Mouse (Mus musculus) myocyte (in vitro differentiated cells): ENCODE data around the gene Tle2. TPM values are rescaled to one million over a fixed set of nuclear protein-coding genes. Genes with fewer than 3 reads are reported as not detected.

Experiments
- H3K27me3 ChIP-seq: one replicate; pipeline ENCODE4 v1.6.1; 2011; ENCODE audit not compliant: control insufficient read depth, insufficient read depth, insufficient read length
- H3K36me3 ChIP-seq: one replicate; pipeline ENCODE4 v1.6.1; 2011; ENCODE audit not compliant: control insufficient read depth, insufficient read depth
- H3K4me2 ChIP-seq: one replicate; pipeline ENCODE4 v1.6.1; 2011; ENCODE audit warnings: low read depth, control low read depth
- H3K4me3 ChIP-seq: one replicate; pipeline ENCODE4 v1.5.1; 2011; ENCODE audit warnings: mild to moderate bottlenecking, control low read depth, moderate library complexity
- H3K79me2 ChIP-seq: one replicate; pipeline ENCODE4 v1.6.1; 2011; ENCODE audit not compliant: control insufficient read depth, insufficient read depth
- H3ac ChIP-seq: one replicate; pipeline ENCODE4 v1.6.1; 2011; ENCODE audit not compliant: control insufficient read depth, insufficient read length
- CEBPB ChIP-seq: IDR thresholded peaks from 2 replicates; pipeline ENCODE4 v1.6.1; 2011; ENCODE audit warnings: mild to moderate bottlenecking, moderate library complexity; ENCODE audit not compliant: poor library complexity, insufficient read depth, severe bottlenecking
- E2F4 ChIP-seq: IDR thresholded peaks from one replicate; pipeline ENCODE4 v1.6.1; 2011; ENCODE audit warnings: mild to moderate bottlenecking, control low read depth, moderate library complexity; ENCODE audit not compliant: insufficient read depth
- MAX ChIP-seq: IDR thresholded peaks from one replicate; pipeline ENCODE4 v1.6.1; 2011; ENCODE audit warnings: low read depth, mild to moderate bottlenecking, control low read depth
- MYOD1 ChIP-seq, 3 experiments: IDR thresholded peaks; one replicate each; pipeline ENCODE4 v1.6.1; 2011; ENCODE audit warnings: control low read depth in 2 of 3, low read depth in 2 of 3, mild to moderate bottlenecking in 2 of 3, moderate library complexity in 1 of 3; ENCODE audit not compliant: insufficient read length in 2 of 3, control insufficient read depth in 1 of 3
- MYOG ChIP-seq, 3 experiments: IDR thresholded peaks; one replicate each; pipeline ENCODE4 v1.6.1; 2011; ENCODE audit warnings: control low read depth in 2 of 3, low read depth in 2 of 3, mild to moderate bottlenecking in 2 of 3; ENCODE audit not compliant: insufficient read length in 2 of 3, control insufficient read depth in 1 of 3, insufficient read depth in 1 of 3
- POLR2A ChIP-seq: IDR thresholded peaks from one replicate; pipeline ENCODE4 v1.6.1; 2011; ENCODE audit warnings: low read depth, mild to moderate bottlenecking, control low read depth, moderate library complexity; ENCODE audit not compliant: insufficient read length
- POLR2AphosphoS2 ChIP-seq: IDR thresholded peaks from one replicate; pipeline ENCODE4 v1.6.1; 2011; ENCODE audit warnings: low read depth, control low read depth; ENCODE audit not compliant: insufficient read length
- REST ChIP-seq: IDR thresholded peaks from one replicate; pipeline ENCODE4 v1.6.1; 2011; ENCODE audit warnings: mild to moderate bottlenecking, control low read depth, moderate library complexity; ENCODE audit not compliant: insufficient read depth, insufficient read length
- SRF ChIP-seq: IDR thresholded peaks from one replicate; pipeline ENCODE4 v1.6.1; 2011; ENCODE audit warnings: low read depth; ENCODE audit not compliant: control insufficient read depth, insufficient read length
- TCF12 ChIP-seq: IDR thresholded peaks from one replicate; pipeline ENCODE4 v1.6.1; 2011; ENCODE audit warnings: mild to moderate bottlenecking, control low read depth; ENCODE audit not compliant: poor library complexity, insufficient read depth, severe bottlenecking
- TCF3 ChIP-seq: IDR thresholded peaks from one replicate; pipeline ENCODE4 v1.6.1; 2011; ENCODE audit warnings: low read depth, control low read depth; ENCODE audit not compliant: insufficient read length
- USF1 ChIP-seq: IDR thresholded peaks from one replicate; pipeline ENCODE4 v1.6.1; 2011; ENCODE audit warnings: low read depth, mild to moderate bottlenecking, control low read depth, moderate library complexity
- polyA plus RNA-seq: library from polyadenylated mRNA; unstranded; fragments of >200 nt; fragmentation: generic; extraction: Trizol; gene quantifications from one replicate; pipeline ENCODE4 v1.2.1, GENCODE M21; 2012; ENCODE audit warnings: missing spikeins

Tle2 gene
- polyA plus RNA-seq, 1 experiment = 11.3 TPM

DNA sequence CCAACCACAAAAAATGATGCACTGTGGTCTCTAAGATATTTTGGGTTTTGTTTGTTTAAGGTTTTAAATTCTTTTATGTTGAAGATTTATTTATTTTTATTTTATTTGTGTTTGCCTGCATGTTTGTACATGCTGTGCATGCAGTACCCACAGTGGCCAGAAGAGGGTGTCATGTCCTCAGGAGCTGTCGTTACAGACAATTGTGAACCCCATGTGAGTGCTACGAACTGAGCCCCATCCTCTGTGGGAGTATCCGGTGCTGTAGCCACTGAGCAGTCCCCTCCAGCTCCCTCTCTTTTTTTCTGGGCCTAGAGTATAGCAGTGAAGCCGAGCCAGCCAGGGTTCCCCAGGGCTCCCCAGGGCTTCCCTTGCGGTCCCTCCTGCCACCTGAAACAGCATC, 21.1 kb upstream of the Tle2 start:
- Histone ChIP-seq H3K79me2 (no peaks in the 10 kb centered on the region), H3K4me2 (no peak overlapping the region), H3ac (no peak overlapping the region), H3K27me3 (no peaks in the 10 kb centered on the region), H3K4me3 (no peak overlapping the region), H3K36me3 (no peaks in the 10 kb centered on the region)
- TF ChIP-seq E2F4 (no peak), MYOG (IDR thresholded peaks at IDR 0.05; ENCODE audit: control insufficient read depth in 1 of 3, insufficient read depth in 1 of 3, insufficient read length in 2 of 3, low read depth in 2 of 3) (no peak), POLR2A (no peak), CEBPB (no peak), POLR2AphosphoS2 (no peak), MYOD1 (IDR thresholded peaks at IDR 0.05; ENCODE audit: control insufficient read depth in 1 of 3, insufficient read length in 2 of 3, low read depth in 2 of 3) (no peak)

DNA sequence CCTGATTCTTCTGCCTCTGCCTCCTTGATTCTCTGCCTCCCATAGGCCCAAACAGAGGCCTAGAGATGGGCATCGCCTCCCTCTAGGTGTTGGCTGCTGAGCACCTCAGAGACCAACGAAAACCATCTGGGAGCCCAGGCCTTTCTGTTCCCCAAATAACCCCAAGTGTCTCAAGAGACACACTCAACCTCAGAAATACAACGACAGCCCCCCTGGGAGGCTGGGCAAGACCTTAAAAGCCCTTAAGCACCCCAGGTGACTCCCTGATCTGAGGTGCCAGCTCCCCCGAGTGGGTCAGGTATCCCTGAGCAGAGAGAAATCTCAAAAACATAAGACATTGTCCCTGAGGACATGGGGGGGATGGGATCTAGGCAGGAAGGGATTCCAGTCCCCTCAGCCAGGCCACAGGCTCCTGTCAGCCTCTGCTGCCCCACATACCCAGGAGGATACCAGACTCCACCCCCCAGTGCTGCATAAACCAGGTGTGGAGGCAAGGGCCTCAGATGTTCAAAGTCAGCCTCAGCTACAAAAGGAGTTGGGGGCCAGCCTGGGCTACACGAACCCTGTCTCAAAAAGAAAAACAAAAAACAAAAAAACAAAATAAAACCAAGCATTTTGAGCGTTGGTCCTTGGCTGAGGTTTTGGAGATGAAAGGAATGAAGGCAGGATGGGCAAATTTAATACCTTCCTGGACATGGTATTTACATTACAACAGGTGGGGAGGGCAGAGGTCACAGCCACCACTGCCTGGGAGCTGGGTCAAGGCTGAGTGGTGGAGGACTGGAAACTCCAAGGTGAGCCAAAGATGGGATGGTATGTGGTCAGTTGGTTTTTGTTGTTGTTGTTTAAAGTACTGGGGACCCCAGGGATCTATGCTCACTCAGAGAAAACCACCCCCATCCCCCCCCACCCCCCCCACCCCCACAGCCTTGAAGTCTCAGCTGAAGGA, 20.3 kb upstream of the Tle2 start:
- Histone ChIP-seq H3K36me3 (no peaks in the 10 kb centered on the region), H3K79me2 (no peaks in the 10 kb centered on the region), H3K4me2 (no peak overlapping the region), H3K27me3 (no peaks in the 10 kb centered on the region), H3K4me3 (no peak overlapping the region), H3ac (no peak overlapping the region)
- TF ChIP-seq TCF3 (no peak), SRF (no peak), E2F4 (no peak), MYOG (IDR thresholded peaks at IDR 0.05; ENCODE audit: control insufficient read depth in 1 of 3, insufficient read depth in 1 of 3, insufficient read length in 2 of 3, low read depth in 2 of 3) (no peak), MAX (no peak), CEBPB (no peak), MYOD1 (IDR thresholded peaks at IDR 0.05; ENCODE audit: control insufficient read depth in 1 of 3, insufficient read length in 2 of 3, low read depth in 2 of 3) (no peak), REST (no peak), POLR2AphosphoS2 (no peak), TCF12 (no peak), POLR2A (no peak)

DNA sequence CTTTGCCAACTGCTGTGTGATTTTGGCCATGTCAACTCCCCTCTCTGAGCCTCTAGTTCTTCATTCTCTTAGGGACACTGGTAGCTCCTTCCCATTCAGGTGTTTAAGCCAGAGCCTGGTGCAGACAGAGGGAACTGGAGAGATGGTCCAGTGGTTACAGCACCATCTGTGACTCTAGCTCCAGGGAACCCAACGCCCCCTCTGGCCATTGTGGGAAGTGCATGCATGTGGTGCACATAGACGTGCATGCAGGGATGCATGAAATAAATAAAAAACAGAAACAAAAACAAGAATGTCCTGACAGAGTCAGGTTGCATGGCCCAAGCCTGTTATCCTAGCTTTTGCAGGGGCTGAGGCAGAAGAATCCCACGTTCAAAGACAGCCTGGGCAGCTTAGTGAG, 18.1 kb upstream of the Tle2 start:
- no peak overlapping the region for H3K4me2 ChIP-seq
- H3K79me2 ChIP-seq = peaks cover 19% of the 10 kb centered on the region
- H3K36me3 ChIP-seq = no peaks in the 10 kb centered on the region
- H3ac ChIP-seq = no peak overlapping the region
- TF ChIP-seq REST = no peak
- TF ChIP-seq SRF = no peak
- no peak for TF ChIP-seq TCF12
- no peak for TF ChIP-seq TCF3
- no peak for TF ChIP-seq E2F4
- no peak for TF ChIP-seq POLR2AphosphoS2
- TF ChIP-seq MAX = no peak
- TF ChIP-seq USF1 = no peak
- TF ChIP-seq MYOG (IDR thresholded peaks at IDR 0.05; ENCODE audit: control insufficient read depth in 1 of 3, insufficient read depth in 1 of 3, insufficient read length in 2 of 3, low read depth in 2 of 3) = no peak
- TF ChIP-seq POLR2A = no peak
- no peak for TF ChIP-seq MYOD1 (IDR thresholded peaks at IDR 0.05; ENCODE audit: control insufficient read depth in 1 of 3, insufficient read length in 2 of 3, low read depth in 2 of 3)
- TF ChIP-seq CEBPB = no peak
- no peak overlapping the region for H3K4me3 ChIP-seq
- H3K27me3 ChIP-seq = no peaks in the 10 kb centered on the region

DNA sequence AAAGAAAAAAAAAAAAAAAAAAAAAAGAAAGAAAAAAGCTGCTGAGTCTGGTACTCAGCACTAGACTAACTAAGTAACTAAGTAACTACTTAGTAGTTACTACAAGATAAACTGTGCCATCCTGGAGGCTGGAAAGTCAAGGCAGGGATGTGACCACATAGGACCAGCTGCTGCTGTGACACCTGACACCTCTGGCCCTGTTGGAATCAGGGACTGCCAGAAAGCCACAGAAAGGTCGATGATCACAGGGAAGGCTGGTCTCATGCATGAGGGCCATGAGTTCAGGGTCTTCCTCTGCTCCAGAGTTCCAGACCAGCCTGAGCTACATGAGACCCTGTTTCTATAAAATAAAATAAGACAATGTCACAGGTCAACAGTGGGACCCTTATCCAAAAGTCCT, 16.9 kb upstream of the Tle2 start:
- Histone ChIP-seq H3K4me3 (no peak overlapping the region), H3K27me3 (no peaks in the 10 kb centered on the region), H3K4me2 (no peak overlapping the region), H3K79me2 (peaks cover 25% of the 10 kb centered on the region), H3K36me3 (no peaks in the 10 kb centered on the region), H3ac (no peak overlapping the region)
- TF ChIP-seq TCF12 = no peak
- no peak for TF ChIP-seq MAX
- TF ChIP-seq MYOD1 (IDR thresholded peaks at IDR 0.05; ENCODE audit: control insufficient read depth in 1 of 3, insufficient read length in 2 of 3, low read depth in 2 of 3) = peak in 2 of 3 experiments; percentile 56 to 80
- TF ChIP-seq MYOG (IDR thresholded peaks at IDR 0.05; ENCODE audit: control insufficient read depth in 1 of 3, insufficient read depth in 1 of 3, insufficient read length in 2 of 3, low read depth in 2 of 3) = peak in 2 of 3 experiments; percentile 27 to 74
- TF ChIP-seq SRF = no peak
- TF ChIP-seq USF1 = no peak
- no peak for TF ChIP-seq TCF3
- no peak for TF ChIP-seq E2F4
